Mouse (Mus musculus) neural tube, embryonic 12.5 days (tissue): ENCODE measurements at regions not wholly inside any gene's neighbourhood (a gene's known extent, or its start where the extent isn't known, plus 50 kb on each side); places are given as distances from the start of the nearest gene placed in this dataset.

Experiments used
- ATAC-seq: fragments of 200-750 bp; cut with Nextera tagmentation; 2 replicates; pipeline ENCODE4 v1.8.0; 2017; ENCODE audit warnings: low read depth, mild to moderate bottlenecking, moderate TSS enrichment, moderate library complexity; ENCODE audit not compliant: low FRiP score
- H3K27ac ChIP-seq: fragments of 300-500 bp; sonication (generic); 2 replicates; pipeline ENCODE4 v1.5.1; 2016
- H3K27me3 ChIP-seq: fragments of 300-500 bp; sonication (generic); replicated peaks from 2 replicates; pipeline ENCODE4 v1.6.1; 2016; ENCODE audit warnings: mild to moderate bottlenecking
- H3K36me3 ChIP-seq: fragments of 300-500 bp; sonication (generic); 2 replicates; pipeline ENCODE4 v1.6.1; 2016; ENCODE audit warnings: mild to moderate bottlenecking
- H3K4me1 ChIP-seq: fragments of 300-500 bp; sonication (generic); 2 replicates; pipeline ENCODE4 v1.6.1; 2016
- H3K4me2 ChIP-seq: fragments of 300-500 bp; sonication (generic); replicated peaks from 2 replicates; pipeline ENCODE4 v1.6.1; 2016; ENCODE audit warnings: mild to moderate bottlenecking
- H3K4me3 ChIP-seq: fragments of 300-500 bp; sonication (generic); 2 replicates; pipeline ENCODE4 v1.5.1; 2016
- H3K9ac ChIP-seq: fragments of 300-500 bp; sonication (generic); 2 replicates; pipeline ENCODE4 v1.6.1; 2016; ENCODE audit warnings: mild to moderate bottlenecking
- H3K9me3 ChIP-seq: fragments of 300-500 bp; sonication (generic); 2 replicates; pipeline ENCODE4 v1.6.1; 2016; ENCODE audit warnings: mild to moderate bottlenecking
- WGBS: fragments of 180-500 bp; shearing (Covaris S2); methylation state at CpG from one replicate; pipeline ENCODE4 v1.1.7; 2016; 5-methylcytosine and 5-hydroxymethylcytosine counted together

DNA sequence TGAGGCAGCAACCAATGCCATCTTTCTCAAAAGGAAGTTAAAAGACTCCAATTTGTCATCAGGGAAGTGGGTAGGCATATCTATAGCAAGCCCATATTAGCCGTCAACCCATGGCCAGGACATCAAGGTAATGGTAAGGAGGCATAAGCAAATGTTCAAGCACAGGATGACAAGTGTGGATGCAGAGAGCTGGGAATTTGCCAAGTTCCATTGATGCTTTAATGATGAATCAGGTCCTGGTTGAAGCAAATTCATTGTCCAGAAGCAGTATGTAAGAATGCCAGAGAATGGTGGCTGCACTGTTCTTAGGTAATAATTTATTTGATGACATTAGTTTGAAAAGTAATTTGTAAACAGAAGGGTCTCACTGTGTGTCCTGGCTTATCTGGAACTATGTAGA lies 734.8 kb downstream of the Inhba start:
- no peaks in the 10 kb centered on the region for H3K4me1 ChIP-seq
- H3K27ac ChIP-seq, result no peak overlapping the region
- no peaks in the 10 kb centered on the region for H3K27me3 ChIP-seq
- WGBS, result 92% methylated on average over 1 of the region's 1 CpGs
- no peaks in the 10 kb centered on the region for H3K9me3 ChIP-seq
- no peaks in the 10 kb centered on the region for H3K36me3 ChIP-seq
- no peak overlapping the region for H3K4me3 ChIP-seq
- no peak for ATAC-seq
- H3K9ac ChIP-seq, result no peak overlapping the region
- H3K4me2 ChIP-seq, result no peak overlapping the region

DNA sequence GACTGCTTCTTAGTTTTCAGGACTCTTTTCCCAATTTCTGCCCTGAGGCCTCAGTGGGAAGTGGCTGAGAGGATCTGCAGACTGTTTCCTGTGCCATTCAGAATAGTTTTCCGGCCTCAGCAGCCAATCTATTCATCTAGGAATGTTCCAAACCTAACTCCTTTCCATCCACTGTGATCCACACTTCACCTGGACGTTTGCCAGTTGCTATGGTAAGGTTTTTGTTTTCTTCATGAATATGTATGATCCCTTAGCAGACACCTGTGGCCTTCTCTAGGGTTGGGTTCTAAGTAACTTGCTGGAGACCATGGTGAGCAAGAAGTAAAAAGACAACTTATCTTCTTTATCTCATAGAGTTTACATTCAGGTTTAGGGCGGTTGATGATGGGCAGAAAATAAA lies 744.6 kb downstream of the Inhba start:
- H3K4me3 ChIP-seq, result no peak overlapping the region
- no peaks in the 10 kb centered on the region for H3K27me3 ChIP-seq
- H3K4me2 ChIP-seq, result no peak overlapping the region
- WGBS, result 69% methylated on average over 3 of the region's 3 CpGs
- no peak overlapping the region for H3K27ac ChIP-seq
- no peaks in the 10 kb centered on the region for H3K4me1 ChIP-seq
- no peak overlapping the region for H3K9ac ChIP-seq
- H3K9me3 ChIP-seq, result no peaks in the 10 kb centered on the region
- no peaks in the 10 kb centered on the region for H3K36me3 ChIP-seq
- ATAC-seq, result no peak

DNA sequence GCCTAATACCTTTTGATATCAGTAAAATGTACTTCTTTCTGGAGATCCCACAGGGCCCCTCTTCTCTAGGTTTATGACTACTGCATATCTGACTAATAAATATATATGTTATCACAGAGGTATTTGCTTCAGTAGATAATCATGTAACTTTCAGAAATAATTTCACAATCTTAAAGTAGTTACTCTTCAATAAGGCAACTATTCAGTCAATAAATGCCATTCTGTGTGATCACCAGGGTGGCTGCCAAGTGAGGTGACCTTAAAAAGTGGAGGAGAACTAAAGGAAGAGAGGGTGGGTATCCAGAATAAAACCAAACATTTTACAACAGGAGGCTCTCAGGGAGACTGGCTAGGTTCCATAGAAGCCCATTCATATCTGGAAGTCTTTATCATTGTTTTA lies 748.4 kb downstream of the Inhba start:
- Histone ChIP-seq H3K4me1 (no peaks in the 10 kb centered on the region; the same call in 1 of the 2 replicates), H3K27me3 (no peaks in the 10 kb centered on the region), H3K36me3 (no peaks in the 10 kb centered on the region), H3K4me2 (no peak overlapping the region), H3K4me3 (no peak overlapping the region), H3K27ac (no peak overlapping the region), H3K9ac (no peak overlapping the region), H3K9me3 (no peaks in the 10 kb centered on the region)
- no peak for ATAC-seq

DNA sequence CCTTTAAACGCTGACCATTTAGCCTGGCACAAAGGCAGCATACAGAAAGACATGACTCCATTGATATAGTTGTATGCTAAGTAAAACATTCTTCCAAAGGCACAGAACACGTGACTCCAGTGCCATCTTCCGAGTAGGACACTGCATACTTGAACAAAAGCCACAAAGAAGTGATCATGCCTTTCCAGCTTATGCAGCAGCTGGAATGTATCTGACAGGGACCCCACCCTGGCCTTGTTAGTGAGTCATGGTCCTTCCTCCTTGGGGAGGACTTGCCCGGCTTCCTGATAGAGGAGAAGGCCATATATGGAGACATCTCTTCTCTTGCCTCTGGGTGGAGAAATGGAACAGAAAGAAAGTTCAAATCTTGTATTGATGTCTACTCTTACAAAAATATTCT lies 749.8 kb downstream of the Inhba start:
- H3K36me3 ChIP-seq, result no peaks in the 10 kb centered on the region

DNA sequence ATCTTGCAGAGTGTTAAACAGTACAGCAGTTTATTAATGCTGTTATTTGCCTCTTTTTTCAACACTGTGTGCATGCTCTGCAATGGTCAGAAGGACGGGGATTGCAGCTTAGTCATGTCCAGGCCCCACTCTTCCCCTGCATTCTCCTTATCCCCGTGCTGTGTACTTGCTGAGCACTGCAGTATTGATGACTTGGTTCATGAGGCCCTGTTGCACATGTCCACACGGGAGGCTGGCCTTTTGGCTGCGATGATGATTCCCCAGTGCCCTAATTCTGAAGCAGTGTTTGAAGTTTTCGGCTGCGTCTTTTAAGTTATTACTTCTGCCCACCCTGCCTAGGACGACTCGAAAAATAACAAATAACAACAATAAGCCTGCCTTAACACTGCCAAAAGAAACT lies 750.7 kb downstream of the Inhba start:
- 56% methylated on average over 8 of the region's 8 CpGs for WGBS
- no peaks in the 10 kb centered on the region; the same call in 1 of the 2 replicates for H3K4me1 ChIP-seq
- no peak overlapping the region for H3K4me2 ChIP-seq
- H3K9ac ChIP-seq, result no peak overlapping the region
- H3K27ac ChIP-seq, result no peak overlapping the region; the same call in 1 of the 2 replicates
- ATAC-seq, result peak; percentile 36
- no peak overlapping the region for H3K4me3 ChIP-seq
- no peaks in the 10 kb centered on the region for H3K27me3 ChIP-seq
- H3K9me3 ChIP-seq, result no peaks in the 10 kb centered on the region
- no peaks in the 10 kb centered on the region for H3K36me3 ChIP-seq

More for the DNA sequence above, 749.8 kb downstream of the Inhba start:
- Histone ChIP-seq H3K4me2 (no peak overlapping the region), H3K4me1 (no peaks in the 10 kb centered on the region; the same call in 1 of the 2 replicates), H3K27me3 (no peaks in the 10 kb centered on the region), H3K9me3 (no peaks in the 10 kb centered on the region), H3K4me3 (no peak overlapping the region), H3K27ac (no peak overlapping the region), H3K9ac (no peak overlapping the region)
- ATAC-seq, result no peak
- WGBS, result 87% methylated on average over 4 of the region's 4 CpGs

DNA sequence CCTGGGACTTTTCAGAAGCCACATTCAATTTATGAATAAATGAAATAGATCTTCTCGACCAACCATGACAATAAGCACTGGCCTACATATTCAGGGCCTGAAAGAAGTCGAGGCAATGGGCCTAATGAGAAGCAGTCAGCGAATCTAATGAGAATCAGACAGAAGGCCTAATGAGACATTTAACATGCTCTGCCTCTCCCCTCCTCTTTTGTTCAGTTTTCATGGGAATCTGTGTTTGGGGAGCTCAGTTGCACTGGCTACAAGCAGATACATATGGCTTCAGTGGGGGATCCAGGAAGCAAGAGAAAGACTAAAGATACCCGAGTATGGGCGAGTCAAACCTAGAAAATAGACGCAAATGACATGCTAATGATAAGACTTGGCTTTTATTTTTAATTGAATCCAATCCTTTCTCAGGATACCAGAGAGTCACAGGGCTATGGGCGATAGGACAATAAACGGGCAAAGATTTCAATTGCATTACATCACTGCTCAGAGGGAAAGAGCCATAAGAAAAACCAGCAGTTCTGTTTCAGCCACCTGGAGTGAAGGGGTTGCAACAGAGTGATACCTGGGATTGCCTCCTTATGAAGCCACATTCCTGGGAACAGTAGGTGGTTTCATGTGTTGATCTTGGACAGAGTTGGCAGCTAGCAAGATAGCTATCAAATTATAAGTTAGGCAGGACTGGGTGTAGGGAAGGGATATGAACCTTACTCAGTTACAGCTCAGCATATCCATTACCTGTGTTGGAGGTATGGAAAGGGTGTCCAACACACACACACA lies 751.3 kb downstream of the Inhba start:
- Histone ChIP-seq H3K4me1 (no peaks in the 10 kb centered on the region; the same call in 1 of the 2 replicates), H3K27me3 (no peaks in the 10 kb centered on the region), H3K36me3 (no peaks in the 10 kb centered on the region), H3K4me3 (no peak overlapping the region), H3K4me2 (no peak overlapping the region; the same call in 1 of the 2 replicates), H3K9ac (no peak overlapping the region), H3K27ac (no peak overlapping the region; the same call in 1 of the 2 replicates), H3K9me3 (no peaks in the 10 kb centered on the region)
- ATAC-seq, result peak; percentile 79
- WGBS, result 42% methylated on average over 8 of the region's 8 CpGs

DNA sequence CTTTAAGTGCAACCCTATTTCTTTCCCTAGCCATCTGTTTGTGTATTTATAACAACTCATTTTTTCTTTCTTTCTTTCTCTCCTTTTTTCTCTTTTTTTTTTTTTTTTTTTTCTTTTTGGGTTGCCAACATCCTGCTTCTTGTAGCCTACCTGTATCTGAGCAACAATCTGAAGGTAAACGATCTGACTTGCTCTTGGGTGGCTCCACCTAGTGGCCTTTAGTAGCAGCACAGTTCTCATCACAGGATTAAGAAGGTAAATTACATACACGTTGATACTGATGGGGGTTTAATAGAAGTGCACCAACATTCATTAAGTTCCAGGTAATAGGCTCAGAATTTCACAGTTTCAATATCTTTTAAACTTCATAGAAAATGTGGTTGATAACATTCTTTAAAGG lies 752.1 kb downstream of the Inhba start:
- no peak overlapping the region for H3K4me2 ChIP-seq
- 0 out of 2 replicates have a peak, but pooled peaks have one; percentile 40 for ATAC-seq
- WGBS, result 16% methylated on average over 2 of the region's 2 CpGs

DNA sequence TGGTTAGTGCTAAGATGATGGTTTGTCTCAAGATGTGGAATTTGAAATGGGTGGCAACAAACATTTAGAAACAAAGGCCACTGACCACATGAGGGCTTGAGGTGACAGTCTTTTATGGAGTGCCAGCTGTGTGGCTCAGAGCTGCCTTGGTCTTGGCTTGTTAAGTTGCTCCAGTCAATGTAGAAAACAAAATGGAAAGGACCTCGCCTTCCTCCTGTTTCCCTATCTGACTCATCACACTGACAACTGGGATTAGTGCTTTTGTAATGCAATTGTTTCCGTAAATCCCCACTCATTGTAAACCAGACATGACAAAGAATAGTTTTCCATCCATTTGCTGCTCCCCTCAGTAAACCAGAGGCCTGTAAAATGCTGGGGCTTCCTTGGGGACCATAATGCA lies 757.8 kb downstream of the Inhba start:
- 24% methylated on average over 2 of the region's 2 CpGs for WGBS
- Histone ChIP-seq H3K4me2 (no peak overlapping the region), H3K36me3 (no peaks in the 10 kb centered on the region), H3K27ac (no peak overlapping the region), H3K9ac (no peak overlapping the region), H3K4me1 (no peaks in the 10 kb centered on the region), H3K4me3 (no peak overlapping the region), H3K27me3 (no peaks in the 10 kb centered on the region), H3K9me3 (no peaks in the 10 kb centered on the region)
- ATAC-seq, result no peak

More for the DNA sequence above, 752.1 kb downstream of the Inhba start:
- Histone ChIP-seq H3K27me3 (no peaks in the 10 kb centered on the region), H3K27ac (no peak overlapping the region), H3K36me3 (no peaks in the 10 kb centered on the region), H3K4me3 (no peak overlapping the region), H3K9me3 (no peaks in the 10 kb centered on the region), H3K9ac (no peak overlapping the region), H3K4me1 (no peaks in the 10 kb centered on the region; the same call in 1 of the 2 replicates)

DNA sequence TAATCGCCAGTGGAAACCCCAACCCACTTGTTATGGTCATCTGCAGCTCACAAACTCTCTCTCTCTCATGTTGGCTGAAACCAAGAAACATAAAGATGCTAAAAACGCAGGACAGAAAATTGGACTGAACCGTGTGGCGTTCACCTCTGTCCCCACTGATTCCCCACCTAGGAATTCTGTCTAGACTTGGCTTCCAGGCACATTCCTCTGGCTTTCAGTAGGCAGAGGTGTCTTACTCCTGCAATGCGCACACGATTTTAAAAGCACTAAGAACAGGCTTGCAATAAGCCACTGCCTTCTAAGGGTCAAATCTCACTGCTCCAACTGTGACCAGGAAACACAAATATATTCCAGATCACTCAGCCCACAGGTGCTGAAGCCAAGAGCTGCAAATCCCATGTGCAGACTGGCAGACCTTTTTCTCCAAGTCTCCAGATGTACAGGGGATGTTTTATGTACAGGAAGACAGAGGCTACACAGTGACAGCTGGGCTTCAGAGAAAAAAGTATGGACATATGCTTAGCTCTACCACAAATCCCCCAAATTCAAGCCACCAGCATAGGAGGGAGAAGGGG lies 758.3 kb downstream of the Inhba start:
- H3K27me3 ChIP-seq, result no peaks in the 10 kb centered on the region
- no peaks in the 10 kb centered on the region for H3K9me3 ChIP-seq
- H3K27ac ChIP-seq, result no peak overlapping the region
- ATAC-seq, result no peak
- H3K36me3 ChIP-seq, result no peaks in the 10 kb centered on the region
- H3K9ac ChIP-seq, result no peak overlapping the region
- no peak overlapping the region for H3K4me3 ChIP-seq
- no peaks in the 10 kb centered on the region for H3K4me1 ChIP-seq
- 61% methylated on average over 6 of the region's 6 CpGs for WGBS
- no peak overlapping the region for H3K4me2 ChIP-seq

DNA sequence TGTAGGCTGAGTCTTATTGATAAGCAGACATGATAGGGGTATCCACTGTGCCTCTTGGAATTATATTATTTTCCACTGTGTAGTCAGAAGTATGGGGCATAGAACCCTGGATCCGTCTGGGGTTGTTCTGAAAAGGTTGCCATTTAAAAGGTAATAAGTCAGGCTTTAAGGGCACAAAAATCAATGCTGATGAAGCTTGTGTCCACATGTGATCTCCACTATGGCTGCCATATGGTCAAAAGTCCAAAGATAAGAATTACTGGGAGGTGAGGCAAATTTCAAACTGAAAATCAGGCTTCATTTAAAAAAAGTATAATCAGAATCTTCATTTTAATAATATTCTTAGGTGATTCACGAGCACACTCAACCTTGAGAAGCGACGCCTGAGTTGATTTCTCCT lies 760.2 kb downstream of the Inhba start:
- no peaks in the 10 kb centered on the region for H3K27me3 ChIP-seq
- no peak overlapping the region for H3K4me3 ChIP-seq
- no peaks in the 10 kb centered on the region for H3K9me3 ChIP-seq
- 89% methylated on average over 4 of the region's 4 CpGs for WGBS
- H3K27ac ChIP-seq, result no peak overlapping the region
- no peaks in the 10 kb centered on the region for H3K36me3 ChIP-seq
- no peak overlapping the region for H3K9ac ChIP-seq
- no peak overlapping the region for H3K4me2 ChIP-seq
- H3K4me1 ChIP-seq, result no peaks in the 10 kb centered on the region
- no peak for ATAC-seq

DNA sequence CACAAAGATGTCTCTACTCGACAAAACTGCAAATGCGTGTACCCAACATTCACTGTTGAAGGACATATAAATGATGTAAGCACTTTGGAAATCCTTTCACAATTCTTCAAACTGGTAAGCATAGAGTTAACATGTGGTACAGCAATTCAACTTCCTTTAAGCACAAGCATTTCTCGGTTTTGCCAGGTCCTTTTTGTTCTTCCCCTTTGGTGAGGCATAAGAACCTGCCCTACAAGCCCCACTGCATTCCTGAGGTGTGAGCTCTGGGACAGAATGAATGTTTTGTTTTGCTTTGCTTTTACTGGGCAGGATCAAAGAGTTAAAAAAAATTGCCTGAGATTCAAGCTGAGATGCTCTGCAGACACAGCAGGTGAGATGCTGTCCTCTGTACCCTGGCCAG lies 793.9 kb downstream of the Inhba start:
- WGBS, result 64% methylated on average over 3 of the region's 3 CpGs
- ATAC-seq, result no peak
- no peak overlapping the region for H3K4me2 ChIP-seq
- no peak overlapping the region for H3K27ac ChIP-seq
- H3K9me3 ChIP-seq, result no peaks in the 10 kb centered on the region
- H3K4me1 ChIP-seq, result no peaks in the 10 kb centered on the region
- no peaks in the 10 kb centered on the region for H3K27me3 ChIP-seq
- no peaks in the 10 kb centered on the region for H3K36me3 ChIP-seq
- H3K4me3 ChIP-seq, result no peak overlapping the region
- no peak overlapping the region for H3K9ac ChIP-seq
